Mouse (Mus musculus): ENCODE measurements around the gene Dpysl5.

Gene Dpysl5

GRCm38 (mm10) chr5:30701866-30702265, 9.5 kb upstream of the Dpysl5 start:
- DNase-seq (ENCODE audit: low read depth, low spot score): no peak

- DNase-seq (ENCODE audit: low read depth, low spot score): peak; percentile 85
Observed at GRCm38 (mm10) chr5:30709744-30710383, 1.5 kb upstream of the Dpysl5 start.

- no peak for DNase-seq (ENCODE audit: low read depth, low spot score)
Observed at GRCm38 (mm10) chr5:30710486-30710885, 878 bp upstream of the Dpysl5 start.

- DNase-seq (ENCODE audit: low read depth, low spot score): no peak
Observed at GRCm38 (mm10) chr5:30712002-30712390, 632 bp downstream of the Dpysl5 start.

GRCm38 (mm10) chr5:30712441-30713298, 1.3 kb downstream of the Dpysl5 start:
- DNase-seq (ENCODE audit: low read depth, low spot score): peak; percentile 65

- DNase-seq (ENCODE audit: low read depth, low spot score): no peak
Observed at GRCm38 (mm10) chr5:30713299-30713675, 1.9 kb downstream of the Dpysl5 start.

- peak; percentile 43 for DNase-seq (ENCODE audit: low read depth, low spot score)
Observed at GRCm38 (mm10) chr5:30713691-30714090, 2.3 kb downstream of the Dpysl5 start.

GRCm38 (mm10) chr5:30716311-30716710, 4.9 kb downstream of the Dpysl5 start:
- DNase-seq (ENCODE audit: low read depth, low spot score): no peak

GRCm38 (mm10) chr5:30717506-30717905, 6.1 kb downstream of the Dpysl5 start:
- DNase-seq (ENCODE audit: low read depth, low spot score): no peak

GRCm38 (mm10) chr5:30717991-30718703, 6.8 kb downstream of the Dpysl5 start:
- DNase-seq (ENCODE audit: low read depth, low spot score): no peak

GRCm38 (mm10) chr5:30721935-30722334, 10.6 kb downstream of the Dpysl5 start:
- DNase-seq (ENCODE audit: low read depth, low spot score): no peak

- DNase-seq (ENCODE audit: low read depth, low spot score): peak; percentile 84
Observed at GRCm38 (mm10) chr5:30726151-30726693, 14.9 kb downstream of the Dpysl5 start.

GRCm38 (mm10) chr5:30732511-30732910, 21.1 kb downstream of the Dpysl5 start:
- no peak for DNase-seq (ENCODE audit: low read depth, low spot score)

- DNase-seq (ENCODE audit: low read depth, low spot score): no peak
Observed at GRCm38 (mm10) chr5:30734666-30735065, 23.3 kb downstream of the Dpysl5 start.

- DNase-seq (ENCODE audit: low read depth, low spot score): no peak
Observed at GRCm38 (mm10) chr5:30738127-30738828, 26.9 kb downstream of the Dpysl5 start.

GRCm38 (mm10) chr5:30739595-30739994, 28.2 kb downstream of the Dpysl5 start:
- no peak for DNase-seq (ENCODE audit: low read depth, low spot score)

GRCm38 (mm10) chr5:30749582-30750311, 38.4 kb downstream of the Dpysl5 start:
- no peak for DNase-seq (ENCODE audit: low read depth, low spot score)

GRCm38 (mm10) chr5:30751071-30751470, 39.7 kb downstream of the Dpysl5 start:
- DNase-seq (ENCODE audit: low read depth, low spot score): no peak

GRCm38 (mm10) chr5:30753128-30753527, 41.8 kb downstream of the Dpysl5 start:
- DNase-seq (ENCODE audit: low read depth, low spot score): no peak

GRCm38 (mm10) chr5:30755215-30755614, 43.9 kb downstream of the Dpysl5 start:
- no peak for DNase-seq (ENCODE audit: low read depth, low spot score)
